Mouse (Mus musculus) kidney, postnatal 4 days (tissue): ENCODE data around the gene Nup85.

ENCODE experiments used
- DNase-seq, 2 experiments: peaks; one replicate each; pipeline ENCODE4 v3.0.0; 2021; ENCODE audit warnings: mixed read lengths in 2 of 2

Nup85 gene

GRCm38 (mm10) chr11:115614346-115615107, 50.3 kb downstream of the Nup85 start:
- DNase-seq, result peak; percentile 69 to 75

DNA sequence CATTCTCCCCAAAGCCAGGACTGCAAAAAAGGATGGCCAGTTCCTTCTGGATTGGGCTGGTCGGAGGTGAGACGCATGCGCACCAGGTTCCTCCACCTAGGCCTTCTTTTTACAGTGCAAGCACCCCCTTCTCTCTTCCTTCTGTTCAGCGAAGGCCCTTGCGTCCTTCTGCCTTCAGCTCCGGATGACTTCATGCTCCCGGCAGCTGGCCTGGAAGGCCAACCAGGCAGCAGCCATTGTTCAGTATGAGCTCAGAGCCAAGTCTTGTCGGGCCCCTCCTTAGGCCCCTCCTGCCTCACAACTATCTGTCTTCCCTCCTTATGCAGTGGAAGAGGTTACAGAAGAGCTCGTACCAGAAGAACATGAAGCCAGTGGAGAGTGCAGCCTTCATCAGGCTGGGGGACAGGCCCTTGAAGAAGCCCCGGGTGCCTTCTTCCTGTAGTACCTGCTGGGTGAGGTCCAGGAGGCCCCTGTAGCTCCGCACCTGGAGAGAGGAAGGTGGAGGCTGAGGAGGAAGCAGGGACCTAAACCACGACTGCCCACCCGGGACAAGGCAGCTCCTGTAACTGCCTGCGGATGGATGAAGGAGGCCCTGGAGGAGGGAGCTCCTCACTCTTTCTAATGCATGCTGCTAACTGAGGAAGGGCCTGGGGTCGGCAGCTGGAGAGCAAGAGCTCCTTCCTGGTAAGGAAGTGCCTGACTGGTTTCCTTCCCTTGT, 51.0 kb downstream of the Nup85 start:
- peak; percentile 37 to 52 for DNase-seq

DNA sequence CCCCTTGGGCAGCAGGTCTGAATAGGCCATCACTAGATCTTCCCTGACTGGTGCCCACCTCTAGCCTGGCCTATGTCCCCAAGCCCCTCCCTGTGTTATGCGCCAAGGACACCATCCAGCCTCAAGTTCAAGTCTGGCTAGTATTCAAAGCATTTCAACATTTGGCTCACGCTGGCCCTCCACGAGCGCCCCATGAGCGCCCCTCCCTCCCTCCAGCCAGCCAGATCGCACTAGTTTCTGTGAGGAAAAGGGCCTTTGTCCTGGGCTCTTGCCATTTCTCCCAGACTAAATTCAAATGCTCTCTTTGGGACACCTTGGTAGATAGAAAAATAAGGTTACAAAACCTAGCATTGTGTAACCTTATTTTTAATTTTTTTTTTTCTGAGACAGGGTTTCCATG, 51.6 kb downstream of the Nup85 start:
- no peak for DNase-seq

- no peak for DNase-seq
These were observed 52.1 kb downstream of the Nup85 start for GRCm38 (mm10) chr11:115616371-115616770.

DNA sequence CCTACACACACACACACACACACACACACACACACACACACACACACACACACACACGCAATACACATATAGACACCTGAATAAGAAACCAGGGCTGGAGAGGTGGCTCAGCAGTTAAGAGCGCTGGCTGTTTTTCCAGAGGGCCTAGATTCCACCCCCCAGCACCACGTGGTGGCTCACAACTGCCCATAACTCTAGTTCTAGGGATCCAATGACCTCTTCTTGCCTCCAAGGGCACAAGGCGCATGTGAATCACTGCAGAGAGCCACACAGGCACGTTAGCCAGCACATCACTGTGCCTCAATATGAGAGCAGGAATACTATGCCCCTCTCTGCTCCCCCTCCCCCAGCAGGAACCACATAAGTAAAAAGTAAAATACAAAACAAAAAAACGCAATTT, 52.7 kb downstream of the Nup85 start:
- no peak for DNase-seq

GRCm38 (mm10) chr11:115618001-115618400, 53.8 kb downstream of the Nup85 start:
- DNase-seq, result no peak

GRCm38 (mm10) chr11:115618732-115619516, 54.7 kb downstream of the Nup85 start:
- no peak for DNase-seq

- no peak for DNase-seq
These were observed 55.7 kb downstream of the Nup85 start for GRCm38 (mm10) chr11:115619949-115620348.

DNA sequence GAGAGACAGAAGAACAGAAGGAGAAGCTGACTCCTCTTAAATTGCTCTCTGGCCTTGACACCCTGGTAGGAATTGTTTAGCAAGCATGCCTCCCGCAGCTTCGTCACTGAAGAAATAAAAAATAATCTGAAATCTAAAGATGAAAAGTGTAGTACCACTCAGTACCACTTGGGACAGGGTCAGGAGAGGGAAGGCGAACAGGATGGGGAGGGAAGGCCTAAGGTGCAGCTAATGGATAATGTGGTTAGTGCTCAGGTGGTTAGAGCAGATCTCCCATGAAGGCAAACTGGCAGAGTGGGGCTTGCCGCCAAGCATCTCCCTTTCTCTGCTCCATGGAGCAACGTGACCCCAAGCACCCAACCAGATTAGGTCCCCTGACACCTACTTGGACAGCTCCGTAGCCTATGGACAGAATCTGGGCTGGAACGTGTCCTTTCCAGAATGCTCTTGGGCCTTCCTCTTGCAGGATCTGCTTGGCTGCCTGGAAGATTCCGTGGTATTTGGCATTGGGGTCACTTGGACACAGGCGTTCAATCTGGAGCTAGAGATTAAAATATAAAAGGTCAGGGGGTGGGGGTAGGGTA, 59.3 kb downstream of the Nup85 start:
- DNase-seq, result no peak

DNA sequence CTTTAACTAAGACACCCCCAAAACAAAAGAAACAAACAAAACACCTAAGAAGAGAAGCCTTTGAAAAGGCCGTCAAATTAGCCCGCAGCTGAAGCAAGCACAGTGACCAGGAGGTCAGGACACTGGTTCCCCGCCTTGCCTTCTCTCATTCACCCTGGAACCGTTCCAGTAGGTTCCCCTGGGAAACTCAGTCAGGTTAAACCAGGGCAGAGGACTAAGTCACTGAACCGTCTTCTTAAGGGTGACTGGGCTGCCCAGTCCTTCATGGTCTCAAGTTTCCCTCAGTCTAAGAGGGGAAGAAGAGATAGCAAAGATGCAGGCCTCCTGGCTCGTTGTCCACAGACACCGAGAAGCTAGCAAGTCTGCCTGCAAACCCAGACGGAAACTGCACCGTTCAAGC, 61.6 kb downstream of the Nup85 start:
- peak; percentile 64 to 74 for DNase-seq

- DNase-seq, result no peak
These were observed 62.8 kb downstream of the Nup85 start for GRCm38 (mm10) chr11:115626824-115627616.

GRCm38 (mm10) chr11:115627705-115628464, 63.7 kb downstream of the Nup85 start, which contains the start of gene Slc25a19:
Gene Slc25a19 (minus strand): TSS chr11:115628295.
- DNase-seq, result peak; percentile 100

GRCm38 (mm10) chr11:115628465-115629101, 64.3 kb downstream of the Nup85 start:
- DNase-seq, result no peak

- DNase-seq, result no peak
These were observed 65.7 kb downstream of the Nup85 start for GRCm38 (mm10) chr11:115629734-115630531.

GRCm38 (mm10) chr11:115630532-115631504, 66.6 kb downstream of the Nup85 start:
- DNase-seq, result peak; percentile 50 to 61

GRCm38 (mm10) chr11:115631505-115631890, 67.3 kb downstream of the Nup85 start:
- peak; percentile 57 to 67 for DNase-seq

- DNase-seq, result no peak
These were observed 68.0 kb downstream of the Nup85 start for GRCm38 (mm10) chr11:115632247-115632646.

- DNase-seq, result no peak
These were observed 68.6 kb downstream of the Nup85 start for GRCm38 (mm10) chr11:115632862-115633261.
